Mouse (Mus musculus) layer of hippocampus, postnatal 25 days (tissue): Measurements from ENCODE around the gene Nans. TPM values are rescaled to one million over a fixed set of nuclear protein-coding genes. Genes with fewer than 3 reads are reported as not detected.

Experiments
- DNase-seq, 2 experiments: peaks; one replicate each; pipeline ENCODE4 v3.0.0; 2022; ENCODE audit warnings: mixed read lengths in 2 of 2, low spot score in 1 of 2; ENCODE audit errors: extremely low spot score in 1 of 2
- total RNA-seq, 2 experiments: library from RNA; stranded (reverse); gene quantifications; 2 replicates each; pipeline ENCODE4 v1.2.3; 2021

Gene Nans
- total RNA-seq, 2 experiments from 2014 or later = 20.3 to 24.5 TPM

DNA sequence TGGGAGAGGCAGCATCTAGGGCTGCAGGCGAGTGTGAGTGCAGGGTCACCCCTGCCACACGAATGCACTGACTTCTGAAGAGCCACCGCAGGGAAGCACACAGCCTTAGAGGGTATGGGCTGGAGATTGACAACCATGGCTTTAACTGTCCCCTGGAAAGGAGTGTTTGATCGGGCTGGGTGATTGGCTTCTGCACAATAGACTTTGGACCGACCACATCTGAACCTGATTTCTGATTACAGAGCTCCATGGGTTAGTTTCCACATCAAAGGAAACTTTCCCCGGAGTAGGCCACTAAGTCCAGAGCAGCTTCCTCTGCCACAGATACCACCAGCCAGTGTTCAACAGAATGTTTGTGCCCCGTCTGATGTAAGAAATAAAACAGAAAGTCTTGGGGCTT, 40.7 kb downstream of the Nans start:
- DNase-seq = no peak

GRCm38 (mm10) chr4:46532511-46532910, 43.5 kb downstream of the Nans start:
- no peak for DNase-seq

- DNase-seq = no peak
These were observed 43.9 kb downstream of the Nans start for GRCm38 (mm10) chr4:46532926-46533325.

GRCm38 (mm10) chr4:46533934-46534720, 45.1 kb downstream of the Nans start:
- no peak for DNase-seq

GRCm38 (mm10) chr4:46535094-46535830, 46.2 kb downstream of the Nans start:
- no peak for DNase-seq

- DNase-seq = no peak
These were observed 46.9 kb downstream of the Nans start, which contains the start of gene Trim14 for GRCm38 (mm10) chr4:46535840-46536361. Trim14 (minus strand) TSS chr4:46536141.

- DNase-seq = no peak
These were observed 50.1 kb downstream of the Nans start for GRCm38 (mm10) chr4:46539167-46539566.

DNA sequence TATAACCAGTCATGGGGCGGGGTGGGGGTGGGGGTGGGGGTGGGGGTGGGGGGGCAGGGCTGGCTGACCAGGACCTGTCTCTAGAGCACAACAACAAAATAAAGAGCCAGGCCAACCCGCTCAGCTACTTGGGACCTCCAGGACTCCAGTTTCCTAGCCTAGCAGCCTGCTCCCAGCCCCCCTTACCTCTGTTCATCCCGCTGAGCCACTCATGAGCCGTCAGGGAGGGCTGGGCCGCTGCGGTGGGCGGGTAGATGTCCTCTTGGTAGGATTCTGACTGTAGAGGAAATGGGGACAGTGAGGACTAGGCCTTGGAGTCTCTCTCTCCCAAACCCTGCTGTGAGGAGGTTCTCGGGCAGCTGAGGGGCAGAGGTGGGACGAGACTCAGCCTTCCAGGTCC, 52.7 kb downstream of the Nans start:
- DNase-seq = no peak

GRCm38 (mm10) chr4:46543366-46544050, 54.5 kb downstream of the Nans start:
- DNase-seq = no peak

DNA sequence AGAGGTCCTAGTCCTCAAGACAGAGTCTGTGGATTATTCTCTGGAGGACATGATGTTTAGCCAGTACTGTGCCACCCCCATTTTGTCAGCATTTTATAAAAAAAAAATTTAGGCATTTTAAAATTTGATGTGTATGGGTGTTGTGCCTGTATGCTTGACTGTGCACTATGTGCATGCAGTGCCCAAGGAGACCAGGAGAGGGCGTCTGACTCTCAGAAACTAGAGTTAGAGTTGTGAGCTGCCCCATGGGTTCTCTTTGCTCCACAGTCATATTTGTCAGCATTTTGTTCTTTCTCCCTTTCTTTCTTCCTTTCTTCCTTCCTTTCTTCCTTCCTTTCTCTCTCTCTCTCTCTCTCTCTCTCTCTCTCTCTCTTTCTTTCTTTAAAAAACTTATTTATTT, 55.3 kb downstream of the Nans start:
- no peak for DNase-seq

DNA sequence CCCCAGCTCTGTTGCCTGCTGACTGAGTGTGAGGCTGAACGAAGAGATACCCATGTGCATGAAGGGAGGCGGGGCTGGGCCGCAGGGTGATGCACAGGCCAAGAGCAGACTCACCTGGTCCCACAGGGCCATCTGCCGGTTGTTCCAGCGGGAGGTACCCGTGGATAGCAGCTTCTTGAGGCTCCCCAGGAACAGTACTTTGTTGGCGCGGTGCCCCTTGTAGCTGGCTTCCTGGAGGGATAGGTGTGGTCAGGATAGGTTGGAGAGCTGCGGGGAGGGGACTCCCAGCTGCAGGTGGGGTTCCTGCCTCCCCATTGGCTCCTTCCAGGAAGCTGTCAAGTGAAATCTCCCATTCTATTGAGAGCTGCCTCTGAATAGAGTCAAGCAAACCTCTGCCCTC, 56.5 kb downstream of the Nans start:
- no peak for DNase-seq

- DNase-seq = no peak
These were observed 57.7 kb downstream of the Nans start for GRCm38 (mm10) chr4:46546709-46547108.

DNA sequence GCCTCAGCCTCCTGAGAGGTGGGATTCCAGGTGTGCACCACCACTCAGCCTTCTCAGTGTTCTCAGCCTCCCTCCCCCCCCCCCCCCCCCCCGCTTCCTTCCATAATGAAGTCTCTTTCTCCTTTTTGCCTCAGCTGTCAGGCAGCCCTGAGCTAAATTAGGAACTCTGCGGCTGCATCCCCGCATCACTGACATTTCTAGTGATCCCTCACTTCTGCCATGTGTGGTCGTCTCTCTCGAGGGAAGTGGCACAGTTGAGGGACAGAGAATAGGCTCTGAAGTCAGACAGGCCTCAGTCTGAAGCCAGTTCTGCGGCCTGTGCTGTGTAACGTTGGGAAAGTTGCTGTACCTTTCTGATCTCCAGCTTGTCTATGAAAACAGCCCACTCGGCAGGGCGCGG, 60.9 kb downstream of the Nans start:
- DNase-seq = no peak

GRCm38 (mm10) chr4:46550406-46550805, 61.4 kb downstream of the Nans start:
- no peak for DNase-seq

Other genes starting within 250 kb of the Nans start
- gene Foxe1, start 145.6 kb upstream of the Nans start, total RNA-seq = not detected
- 1 to 10 TPM; 3.9 to 5.5 TPM for gene Trmo, start 99.8 kb upstream of the Nans start, total RNA-seq
- gene Hemgn, start 75.7 kb upstream of the Nans start, total RNA-seq = not detected
- gene Anp32b, start 38.3 kb upstream of the Nans start, total RNA-seq = 10 to 100 TPM; 48.9 to 53.4 TPM
- gene Trim14, start 46.9 kb downstream of the Nans start, total RNA-seq = under 1 TPM; 0.42 to 0.54 TPM
- gene Coro2a, start 113.0 kb downstream of the Nans start, total RNA-seq = 10 to 100 TPM; 17.3 to 18.6 TPM
- 1 to 10 TPM; 1.8 to 3.6 TPM for gene Tbc1d2, start 161.0 kb downstream of the Nans start, total RNA-seq